Mouse (Mus musculus) bone marrow macrophage, adult 2 months (primary cell): ENCODE results near the gene Skap1.

Source experiments
- CTCF ChIP-seq: IDR thresholded peaks from 2 replicates; pipeline ENCODE4 v1.5.1; 2012; ENCODE audit warnings: low read depth, mild to moderate bottlenecking, low read length, moderate library complexity
- POLR2A ChIP-seq: IDR thresholded peaks from 2 replicates; pipeline ENCODE4 v1.6.1; 2012; ENCODE audit warnings: mild to moderate bottlenecking, low read depth, low read length, borderline replicate concordance

DNA sequence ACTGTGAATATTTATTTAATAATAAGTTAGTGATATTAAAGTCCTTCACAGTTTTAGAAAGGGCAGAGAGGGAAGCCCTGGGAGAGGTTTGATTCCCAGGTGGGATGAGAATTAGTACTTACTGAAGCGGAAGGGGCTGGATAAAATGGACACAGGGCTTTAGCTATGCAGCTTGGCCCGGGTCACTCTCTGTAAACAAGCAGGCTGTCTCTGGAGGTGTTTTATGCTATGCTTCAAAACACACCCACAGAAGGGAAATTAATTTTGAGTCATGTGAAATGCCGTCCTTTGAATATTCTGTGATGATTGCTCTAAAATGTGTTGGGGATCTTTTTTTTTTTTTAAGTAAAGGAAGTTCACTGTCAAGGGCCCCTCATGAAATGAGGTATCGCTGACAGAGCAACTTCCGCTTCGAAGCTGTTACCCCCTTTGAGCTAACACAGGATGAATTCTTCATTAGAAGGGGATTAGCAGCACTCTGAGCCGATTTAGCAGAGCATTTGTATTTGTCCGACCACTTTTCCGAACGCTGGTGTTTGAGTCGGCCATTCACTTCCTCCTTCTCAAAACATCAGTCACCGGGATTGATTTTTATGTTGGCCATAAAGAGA, 40.2 kb downstream of the Skap1 start:
- TF ChIP-seq CTCF (no peak), POLR2A (no peak)
